Mouse (Mus musculus) hindbrain, embryonic 14.5 days (tissue): ENCODE measurements at regions not wholly inside any gene's neighbourhood (a gene's known extent, or its start where the extent isn't known, plus 50 kb on each side); places are given as distances from the start of the nearest gene placed in this dataset.
"Not testable (repeated sequence)": the region's sequence is repeated elsewhere in the genome, so short reads cannot be mapped to it uniquely, and the experiment has no call there.

Experiments used
- ATAC-seq: fragments of 200-750 bp; cut with Nextera tagmentation; 2 replicates; pipeline ENCODE4 v1.8.0; 2017; ENCODE audit warnings: moderate number of reproducible peaks, mild to moderate bottlenecking, moderate TSS enrichment, moderate library complexity; ENCODE audit not compliant: low FRiP score
- DNase-seq: peaks from one replicate; pipeline ENCODE4 v3.0.0-alpha.2; 2015; ENCODE audit warnings: low spot score
- H3K27ac ChIP-seq: fragments of 300-500 bp; sonication (generic); 2 replicates; pipeline ENCODE4 v1.5.1; 2014; ENCODE audit warnings: mild to moderate bottlenecking, moderate library complexity
- H3K27me3 ChIP-seq: fragments of 300-500 bp; sonication (generic); 2 replicates; pipeline ENCODE4 v1.6.1; 2014; ENCODE audit warnings: mild to moderate bottlenecking, low read length, mixed read lengths; ENCODE audit not compliant: control insufficient read depth, insufficient read depth
- H3K36me3 ChIP-seq: fragments of 300-500 bp; sonication (generic); replicated peaks from 2 replicates; pipeline ENCODE4 v1.6.1; 2014; ENCODE audit not compliant: control insufficient read depth, insufficient read depth
- H3K4me1 ChIP-seq: fragments of 300-500 bp; sonication (generic); replicated peaks from 2 replicates; pipeline ENCODE4 v1.6.1; 2014; ENCODE audit warnings: antibody characterized with exemption, low read length, mixed read lengths; ENCODE audit not compliant: control insufficient read depth, insufficient read depth
- H3K4me2 ChIP-seq: fragments of 300-500 bp; sonication (generic); replicated peaks from 2 replicates; pipeline ENCODE4 v1.6.1; 2014; ENCODE audit warnings: mild to moderate bottlenecking, moderate library complexity
- H3K4me3 ChIP-seq: fragments of 300-500 bp; sonication (generic); replicated peaks from 2 replicates; pipeline ENCODE4 v1.5.1; 2014; ENCODE audit warnings: mild to moderate bottlenecking, low read length
- H3K9ac ChIP-seq: fragments of 300-500 bp; sonication (generic); 2 replicates; pipeline ENCODE4 v1.6.1; 2014
- H3K9me3 ChIP-seq: fragments of 300-500 bp; sonication (generic); 2 replicates; pipeline ENCODE4 v1.6.1; 2016; ENCODE audit warnings: low read length; ENCODE audit not compliant: control insufficient read depth
- WGBS: fragments of 180-500 bp; shearing (Covaris S2); extraction: QIAGEN DNeasy Blood & Tissue Kit; methylation state at CpG from one replicate; pipeline ENCODE4 v1.1.7; 2014; 5-methylcytosine and 5-hydroxymethylcytosine counted together

GRCm38 (mm10) chr10:15886150-15886549 lies 1168.1 kb upstream of the Gje1 start:
- no peaks in the 10 kb centered on the region for H3K27me3 ChIP-seq
- no peak overlapping the region for H3K4me3 ChIP-seq
- no peak overlapping the region for H3K9ac ChIP-seq
- no peak overlapping the region for H3K4me2 ChIP-seq
- ATAC-seq: no peak
- H3K27ac ChIP-seq: no peak overlapping the region
- H3K4me1 ChIP-seq: no peaks in the 10 kb centered on the region
- DNase-seq: no peak
- no peaks in the 10 kb centered on the region for H3K36me3 ChIP-seq
- H3K9me3 ChIP-seq: no peaks in the 10 kb centered on the region
- WGBS: 60% methylated on average over 1 of the region's 1 CpGs

DNA sequence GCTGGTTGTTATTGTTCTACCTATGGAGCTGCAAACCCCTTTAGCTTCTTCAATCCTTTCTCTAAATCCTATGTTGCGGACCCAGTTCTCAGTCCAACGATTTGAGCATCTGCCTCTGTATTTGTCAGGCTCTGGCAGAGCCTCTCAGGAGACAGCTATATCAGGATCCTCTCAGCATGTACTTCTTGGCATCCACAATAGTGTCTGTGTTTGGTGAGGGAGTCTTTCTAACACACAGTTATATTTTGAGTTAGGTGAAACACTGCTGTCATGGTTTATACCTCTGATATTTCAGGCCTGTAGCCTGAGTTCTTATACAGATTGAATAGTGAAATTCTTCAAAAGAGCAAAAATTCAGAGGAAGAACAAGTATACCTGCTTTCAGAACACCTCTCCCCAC lies 1150.0 kb upstream of the Gje1 start:
- H3K27ac ChIP-seq: no peak overlapping the region
- no peak overlapping the region for H3K4me2 ChIP-seq
- DNase-seq: no peak
- no peaks in the 10 kb centered on the region for H3K4me1 ChIP-seq
- no peaks in the 10 kb centered on the region for H3K27me3 ChIP-seq
- no peak for ATAC-seq
- H3K9ac ChIP-seq: no peak overlapping the region
- WGBS: 69% methylated on average over 2 of the region's 2 CpGs
- no peaks in the 10 kb centered on the region for H3K36me3 ChIP-seq
- H3K9me3 ChIP-seq: no peaks in the 10 kb centered on the region
- H3K4me3 ChIP-seq: no peak overlapping the region

GRCm38 (mm10) chr10:15866931-15867330 lies 1148.9 kb upstream of the Gje1 start:
- H3K9ac ChIP-seq: no peak overlapping the region
- no peaks in the 10 kb centered on the region for H3K27me3 ChIP-seq
- H3K4me3 ChIP-seq: no peak overlapping the region
- no peaks in the 10 kb centered on the region for H3K4me1 ChIP-seq
- DNase-seq: no peak
- H3K4me2 ChIP-seq: no peak overlapping the region
- no peaks in the 10 kb centered on the region for H3K9me3 ChIP-seq
- H3K36me3 ChIP-seq: no peaks in the 10 kb centered on the region
- no peak for ATAC-seq
- no peak overlapping the region for H3K27ac ChIP-seq

- no peak overlapping the region for H3K4me2 ChIP-seq
- 80% methylated on average over 3 of the region's 3 CpGs for WGBS
- H3K4me1 ChIP-seq: no peaks in the 10 kb centered on the region
- no peaks in the 10 kb centered on the region for H3K27me3 ChIP-seq
- H3K9ac ChIP-seq: no peak overlapping the region
- ATAC-seq (no peak), DNase-seq (no peak)
- H3K27ac ChIP-seq: no peak overlapping the region
- H3K4me3 ChIP-seq: no peak overlapping the region
- H3K9me3 ChIP-seq: no peaks in the 10 kb centered on the region
- no peaks in the 10 kb centered on the region for H3K36me3 ChIP-seq
Measured at GRCm38 (mm10) chr10:15841381-15841780, 1123.4 kb upstream of the Gje1 start.

DNA sequence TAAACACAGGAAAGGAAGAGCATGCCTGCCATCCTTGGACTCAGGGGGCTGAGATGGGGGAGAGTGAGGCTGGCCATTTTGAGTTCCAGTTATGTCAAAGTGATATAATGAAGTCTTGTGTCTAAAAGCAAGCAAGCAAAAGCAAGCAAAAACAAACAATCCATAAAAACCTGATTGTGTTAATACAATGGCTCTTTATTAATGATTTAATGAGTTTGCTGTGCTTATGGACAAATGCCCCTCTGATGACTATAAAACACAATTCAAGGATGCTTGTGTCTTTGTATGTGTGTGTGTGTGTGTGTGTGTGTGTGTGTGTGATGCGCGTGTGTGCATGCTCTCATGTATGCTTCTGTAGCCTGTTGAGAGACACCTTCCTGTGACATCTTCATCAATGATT lies 1114.3 kb upstream of the Gje1 start:
- Histone ChIP-seq H3K4me2 (no peak overlapping the region), H3K9me3 (no peaks in the 10 kb centered on the region), H3K36me3 (no peaks in the 10 kb centered on the region), H3K4me3 (no peak overlapping the region), H3K27me3 (no peaks in the 10 kb centered on the region), H3K27ac (no peak overlapping the region), H3K9ac (no peak overlapping the region), H3K4me1 (no peaks in the 10 kb centered on the region)
- no peak for DNase-seq
- WGBS: 93% methylated on average over 2 of the region's 2 CpGs
- no peak for ATAC-seq

DNA sequence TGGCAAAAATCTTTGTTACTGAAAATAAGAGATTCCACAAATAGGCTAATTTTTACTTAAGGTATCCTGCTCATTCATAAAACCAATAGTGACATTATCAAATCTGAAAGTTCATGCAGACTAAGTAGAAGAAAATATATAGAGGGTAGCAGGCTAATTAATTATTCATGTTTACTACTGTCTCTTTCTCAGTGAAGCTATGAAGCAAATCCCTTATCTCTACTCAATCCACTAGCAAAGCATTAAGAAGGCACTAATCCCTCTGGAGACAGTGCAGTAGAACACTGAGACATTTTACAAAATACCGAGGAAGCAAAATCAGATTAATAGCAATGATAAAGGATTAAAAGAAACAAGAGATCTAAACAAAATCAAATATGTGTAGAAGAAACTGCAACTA lies 1107.4 kb upstream of the Gje1 start:
- DNase-seq (no peak), ATAC-seq (no peak)
- H3K27me3 ChIP-seq: no peaks in the 10 kb centered on the region
- no peak overlapping the region for H3K27ac ChIP-seq
- H3K9ac ChIP-seq: no peak overlapping the region
- H3K4me3 ChIP-seq: no peak overlapping the region
- H3K4me2 ChIP-seq: no peak overlapping the region
- no peaks in the 10 kb centered on the region for H3K36me3 ChIP-seq
- 69% methylated on average over 1 of the region's 1 CpGs for WGBS
- no peaks in the 10 kb centered on the region for H3K9me3 ChIP-seq
- H3K4me1 ChIP-seq: no peaks in the 10 kb centered on the region

- no peak overlapping the region for H3K27ac ChIP-seq
- no peaks in the 10 kb centered on the region for H3K36me3 ChIP-seq
- no peak overlapping the region for H3K4me3 ChIP-seq
- no peak overlapping the region for H3K4me2 ChIP-seq
- no peak for ATAC-seq
- H3K9ac ChIP-seq: no peak overlapping the region
- no peak for DNase-seq
- H3K27me3 ChIP-seq: no peaks in the 10 kb centered on the region
- H3K4me1 ChIP-seq: no peaks in the 10 kb centered on the region
- no peaks in the 10 kb centered on the region for H3K9me3 ChIP-seq
- 86% methylated on average over 3 of the region's 3 CpGs for WGBS
Measured at GRCm38 (mm10) chr10:15807271-15807670, 1089.3 kb upstream of the Gje1 start.

- Histone ChIP-seq H3K4me2 (no peak overlapping the region), H3K4me1 (no peaks in the 10 kb centered on the region), H3K36me3 (no peaks in the 10 kb centered on the region), H3K4me3 (no peak overlapping the region), H3K27me3 (no peaks in the 10 kb centered on the region), H3K9me3 (no peaks in the 10 kb centered on the region), H3K9ac (no peak overlapping the region), H3K27ac (no peak overlapping the region)
- ATAC-seq (no peak), DNase-seq (no peak)
- 98% methylated on average over 2 of the region's 2 CpGs for WGBS
Measured at GRCm38 (mm10) chr10:15805791-15806190, 1087.8 kb upstream of the Gje1 start.

GRCm38 (mm10) chr10:15793185-15793584 lies 1075.2 kb upstream of the Gje1 start:
- H3K27ac ChIP-seq, H3K27me3 ChIP-seq, H3K9ac ChIP-seq, H3K36me3 ChIP-seq, H3K4me1 ChIP-seq, H3K4me2 ChIP-seq, ATAC-seq, DNase-seq, H3K4me3 ChIP-seq, H3K9me3 ChIP-seq: not testable (repeated sequence)

- Histone ChIP-seq H3K27me3 (no peaks in the 10 kb centered on the region), H3K4me3 (no peak overlapping the region), H3K4me2 (no peak overlapping the region), H3K4me1 (no peaks in the 10 kb centered on the region), H3K9me3 (no peaks in the 10 kb centered on the region), H3K27ac (no peak overlapping the region), H3K36me3 (no peaks in the 10 kb centered on the region), H3K9ac (no peak overlapping the region)
- DNase-seq (no peak), ATAC-seq (no peak)
- 38% methylated on average over 7 of the region's 7 CpGs for WGBS
Measured at GRCm38 (mm10) chr10:15791473-15792269, 1073.7 kb upstream of the Gje1 start.
